In genomic region chr17:80180468-80180867, GRCm38 (mm10) we compare ENCODE assay signal across 14 mouse cellular contexts. TPM values are rescaled to one million over a fixed set of nuclear protein-coding genes. Genes with fewer than 3 reads are reported as not detected.
DNase-seq lines count a peak whose midpoint lies in the region; ATAC-seq and TF ChIP-seq lines count a peak whose summit lies in the region.
"Had no signal": no experiment of that assay in that cellular context is flagged by ENCODE, and none has a peak within 500 bp of the region (broad histone marks: within the 10 kb centered on the region; RNA-seq: fewer than 3 reads in every experiment).

No protein-coding gene starts in this region.

- no peak overlapping the region for H3K4me3 ChIP-seq in kidney, embryonic 14.5 days (ENCODE audit: low read length)
- H3K4me3 ChIP-seq in embryonic facial prominence, embryonic 13.5 days, result no peak overlapping the region
- no peak overlapping the region for H3K4me3 ChIP-seq in forebrain, embryonic 14.5 days (ENCODE audit: low read depth, low read length)
- no peak overlapping the region for H3K4me3 ChIP-seq in midbrain, embryonic 13.5 days (replicated peaks)
- H3K4me3 ChIP-seq in gastrocnemius, adult 2 months, result no peak overlapping the region
- no peak overlapping the region for H3K4me3 ChIP-seq in layer of hippocampus, adult 2 months
- H3K4me3 ChIP-seq: heart, embryonic 15.5 days had no signal

- no peak overlapping the region for H3K27ac ChIP-seq in kidney, embryonic 14.5 days (ENCODE audit: low read depth, low read length)
- H3K27ac ChIP-seq in embryonic facial prominence, embryonic 13.5 days, result no peak overlapping the region
- no peak overlapping the region for H3K27ac ChIP-seq in forebrain, embryonic 14.5 days (ENCODE audit: low read depth, low read length)
- H3K27ac ChIP-seq in midbrain, embryonic 13.5 days, result no peak overlapping the region
- no peak overlapping the region for H3K27ac ChIP-seq in gastrocnemius, adult 2 months
- H3K27ac ChIP-seq in layer of hippocampus, adult 2 months, result no peak overlapping the region
- H3K27ac ChIP-seq: heart, embryonic 15.5 days had no signal

- no peak overlapping the region for H3K9ac ChIP-seq in kidney, embryonic 14.5 days (ENCODE audit: low read depth, low read length)
- H3K9ac ChIP-seq in embryonic facial prominence, embryonic 13.5 days, result no peak overlapping the region
- no peak overlapping the region for H3K9ac ChIP-seq in forebrain, embryonic 14.5 days (ENCODE audit: low read length)
- no peak overlapping the region for H3K9ac ChIP-seq in midbrain, embryonic 13.5 days (replicated peaks)
- H3K9ac ChIP-seq: heart, embryonic 15.5 days had no signal

- H3K27me3 ChIP-seq in kidney, embryonic 14.5 days (ENCODE audit: control insufficient read depth, insufficient read depth, low read length), result no peaks in the 10 kb centered on the region
- no peaks in the 10 kb centered on the region for H3K27me3 ChIP-seq in embryonic facial prominence, embryonic 13.5 days
- no peaks in the 10 kb centered on the region for H3K27me3 ChIP-seq in forebrain, embryonic 14.5 days (replicated peaks; ENCODE audit: control insufficient read depth, insufficient read depth, low read length)
- H3K27me3 ChIP-seq in midbrain, embryonic 13.5 days, result no peaks in the 10 kb centered on the region
- H3K27me3 ChIP-seq: heart, embryonic 15.5 days had no signal

- no peak for TF ChIP-seq CTCF in gastrocnemius, adult 2 months (IDR thresholded peaks at IDR 0.05)
- no peak for TF ChIP-seq CTCF in layer of hippocampus, adult 2 months (conservative IDR thresholded peaks at IDR 0.05)

- intact Hi-C loops in gastrocnemius, adult 2 months (cut with DNase I), result loop anchor here (1.0 to 5.0 kb wide), 2 partner anchors 132 to 518 kb away; no protein-coding TSS in a partner anchor

- no peak overlapping the region for H3K4me2 ChIP-seq in kidney, embryonic 14.5 days (replicated peaks; ENCODE audit: low read depth, low read length)
- no peak overlapping the region for H3K4me2 ChIP-seq in embryonic facial prominence, embryonic 13.5 days
- H3K4me2 ChIP-seq in forebrain, embryonic 14.5 days (ENCODE audit: low read length), result no peak overlapping the region
- no peak overlapping the region for H3K4me2 ChIP-seq in midbrain, embryonic 13.5 days (replicated peaks)
- H3K4me2 ChIP-seq: heart, embryonic 15.5 days had no signal

- no peaks in the 10 kb centered on the region for H3K36me3 ChIP-seq in kidney, embryonic 14.5 days (ENCODE audit: control insufficient read depth, insufficient read depth, low read length)
- no peaks in the 10 kb centered on the region; the same call in 1 of the 2 replicates for H3K36me3 ChIP-seq in embryonic facial prominence, embryonic 13.5 days
- H3K36me3 ChIP-seq in forebrain, embryonic 14.5 days (ENCODE audit: control insufficient read depth, insufficient read depth, low read length), result no peaks in the 10 kb centered on the region
- no peaks in the 10 kb centered on the region for H3K36me3 ChIP-seq in midbrain, embryonic 13.5 days
- H3K36me3 ChIP-seq: heart, embryonic 15.5 days had no signal

- no peak for DNase-seq in kidney, postnatal 4 days
- DNase-seq in forebrain, embryonic 14.5 days (ENCODE audit: low spot score), result no peak
- DNase-seq in gastrocnemius, adult 2 months, result no peak
- DNase-seq in layer of hippocampus, adult 2 months (ENCODE audit: low spot score in 2 of 2), result no peak

- H3K9me3 ChIP-seq in kidney, embryonic 14.5 days (ENCODE audit: control insufficient read depth, low read length), result no peaks in the 10 kb centered on the region
- no peaks in the 10 kb centered on the region for H3K9me3 ChIP-seq in embryonic facial prominence, embryonic 13.5 days
- H3K9me3 ChIP-seq in forebrain, embryonic 14.5 days (replicated peaks; ENCODE audit: control insufficient read depth, low read length), result no peaks in the 10 kb centered on the region
- no peaks in the 10 kb centered on the region for H3K9me3 ChIP-seq in midbrain, embryonic 13.5 days
- H3K9me3 ChIP-seq: heart, embryonic 15.5 days had no signal

- no peaks in the 10 kb centered on the region for H3K4me1 ChIP-seq in kidney, embryonic 14.5 days (ENCODE audit: control insufficient read depth, insufficient read depth, low read length)
- H3K4me1 ChIP-seq in embryonic facial prominence, embryonic 13.5 days, result no peaks in the 10 kb centered on the region
- H3K4me1 ChIP-seq in forebrain, embryonic 14.5 days (ENCODE audit: control insufficient read depth, insufficient read depth, low read length), result no peaks in the 10 kb centered on the region
- no peaks in the 10 kb centered on the region for H3K4me1 ChIP-seq in midbrain, embryonic 13.5 days (replicated peaks)
- H3K4me1 ChIP-seq: heart, embryonic 15.5 days had no signal

- peak; percentile 47; the same call in 1 of the 2 replicates for ATAC-seq in kidney, embryonic 14.5 days (ENCODE audit: low FRiP score, low TSS enrichment)
- ATAC-seq in embryonic facial prominence, embryonic 13.5 days (ENCODE audit: insufficient number of reproducible peaks, insufficient read depth, low FRiP score, low TSS enrichment, low read depth), result peak; percentile 57; the same call in 1 of the 2 replicates
- ATAC-seq in forebrain, embryonic 14.5 days, result 0 out of 2 replicates have a peak, but pooled peaks have one; percentile 30
- ATAC-seq in midbrain, embryonic 13.5 days, result peak; percentile 75
- ATAC-seq: activated CD4-positive, CD25-positive, alpha-beta regulatory T cell, adult 4 months had no signal

RNA-seq across cellular contexts. Expression of gene Srsf7, which starts 26.6 kb away (rescaled TPM):
- polyA plus RNA-seq in kidney, embryonic 14.5 days (2014; fragmentation: Nextera tagmentation; extraction: Ambion mirVana), result 756 and 811 TPM in 2 replicates
- 693 and 708 TPM in 2 replicates for polyA plus RNA-seq in embryonic facial prominence, embryonic 13.5 days (2015; fragmentation: Nextera tagmentation; extraction: Ambion mirVana)
- polyA plus RNA-seq in forebrain, embryonic 14.5 days (2014; fragmentation: Nextera tagmentation; extraction: Ambion mirVana), result 664 and 688 TPM in 2 replicates
- polyA plus RNA-seq in midbrain, embryonic 13.5 days (2015; fragmentation: Nextera tagmentation; extraction: Ambion mirVana), result 565 and 592 TPM in 2 replicates
- 10 to 100 TPM; 29.3 to 32.9 TPM for total RNA-seq in gastrocnemius, adult 2 months (2021)
- 100 to 1,000 TPM; 116 to 132 TPM for total RNA-seq in layer of hippocampus, adult 2 months (2021)

RNA-seq across cellular contexts. Expression of gene Ttc39d, which starts 26.8 kb away (rescaled TPM):
- 0.11 TPM in 1 of 2 replicates, not detected in the other for polyA plus RNA-seq in kidney, embryonic 14.5 days (2014; fragmentation: Nextera tagmentation; extraction: Ambion mirVana)
- 0.12 TPM in 1 of 2 replicates, not detected in the other for polyA plus RNA-seq in embryonic facial prominence, embryonic 13.5 days (2015; fragmentation: Nextera tagmentation; extraction: Ambion mirVana)
- polyA plus RNA-seq in forebrain, embryonic 14.5 days (2014; fragmentation: Nextera tagmentation; extraction: Ambion mirVana), result 0.11 and 0.15 TPM in 2 replicates
- 0.07 and 0.23 TPM in 2 replicates for polyA plus RNA-seq in midbrain, embryonic 13.5 days (2015; fragmentation: Nextera tagmentation; extraction: Ambion mirVana)
- total RNA-seq in gastrocnemius, adult 2 months (2021), result not detected
- under 1 TPM; 0.15 to 0.28 TPM for total RNA-seq in layer of hippocampus, adult 2 months (2021)
- total RNA-seq: gastrocnemius, postnatal 36 days; monocyte, adult 5-6 weeks had no signal
- polyA plus RNA-seq: activated CD4-positive, CD25-positive, alpha-beta regulatory T cell, adult 4 months; CD4-positive, CD25-positive, alpha-beta regulatory T cell, adult 4 months; intestine, postnatal 0 days; stomach, embryonic 14.5 days had no signal

RNA-seq across cellular contexts. Expression of gene Gemin6, which starts 43.8 kb away (rescaled TPM):
- polyA plus RNA-seq in kidney, embryonic 14.5 days (2014; fragmentation: Nextera tagmentation; extraction: Ambion mirVana), result 49.0 and 61.9 TPM in 2 replicates
- 34.5 and 41.2 TPM in 2 replicates for polyA plus RNA-seq in embryonic facial prominence, embryonic 13.5 days (2015; fragmentation: Nextera tagmentation; extraction: Ambion mirVana)
- polyA plus RNA-seq in forebrain, embryonic 14.5 days (2014; fragmentation: Nextera tagmentation; extraction: Ambion mirVana), result 30.1 and 34.4 TPM in 2 replicates
- 24.3 and 25.7 TPM in 2 replicates for polyA plus RNA-seq in midbrain, embryonic 13.5 days (2015; fragmentation: Nextera tagmentation; extraction: Ambion mirVana)
- 1 to 10 TPM; 6.0 to 7.4 TPM for total RNA-seq in gastrocnemius, adult 2 months (2021)
- total RNA-seq in layer of hippocampus, adult 2 months (2021), result 1 to 10 TPM; 5.1 to 6.1 TPM

RNA-seq across cellular contexts. Expression of gene Galm, which starts 53.2 kb away (rescaled TPM):
- 14.1 and 16.4 TPM in 2 replicates for polyA plus RNA-seq in kidney, embryonic 14.5 days (2014; fragmentation: Nextera tagmentation; extraction: Ambion mirVana)
- polyA plus RNA-seq in embryonic facial prominence, embryonic 13.5 days (2015; fragmentation: Nextera tagmentation; extraction: Ambion mirVana), result 20.0 and 23.7 TPM in 2 replicates
- polyA plus RNA-seq in forebrain, embryonic 14.5 days (2014; fragmentation: Nextera tagmentation; extraction: Ambion mirVana), result 2.4 and 3.5 TPM in 2 replicates
- 2.5 and 2.6 TPM in 2 replicates for polyA plus RNA-seq in midbrain, embryonic 13.5 days (2015; fragmentation: Nextera tagmentation; extraction: Ambion mirVana)
- 1 to 10 TPM; 2.3 to 2.6 TPM for total RNA-seq in gastrocnemius, adult 2 months (2021)
- 1 to 10 TPM; 3.8 to 5.4 TPM for total RNA-seq in layer of hippocampus, adult 2 months (2021)
